In genomic region chr2:166523156-166523890, GRCm38 (mm10) we compare ENCODE assay signal across 13 mouse cellular contexts.
A peak's percentile ranks its signal among the peaks of the same experiment; 100 is the strongest.
DNase-seq lines count a peak whose midpoint lies in the region; ATAC-seq and TF ChIP-seq lines count a peak whose summit lies in the region.
"Had no signal": no experiment of that assay in that cellular context is flagged by ENCODE, and none has a peak within 500 bp of the region (broad histone marks: within the 10 kb centered on the region; RNA-seq: fewer than 3 reads in every experiment).

No protein-coding gene starts in this region.

- peak overlapping the region; percentile 16; the same call in 1 of the 2 replicates for H3K4me2 ChIP-seq in heart, embryonic 12.5 days
- H3K4me2 ChIP-seq in lung, embryonic 14.5 days: no peak overlapping the region
- no peak overlapping the region for H3K4me2 ChIP-seq in embryonic facial prominence, embryonic 14.5 days (ENCODE audit: low read depth, low read length)
- H3K4me2 ChIP-seq in stomach, embryonic 16.5 days (ENCODE audit: low read depth, low read length): no peak overlapping the region
- H3K4me2 ChIP-seq: neural tube, embryonic 12.5 days had no signal

- no peak for DNase-seq in heart, adult 9 months (ENCODE audit: low spot score in 2 of 2)
- no peak for DNase-seq in lung, embryonic 14.5 days
- no peak for DNase-seq in lung, postnatal 36 days
- DNase-seq in embryonic facial prominence, embryonic 14.5 days (ENCODE audit: low spot score): no peak
- DNase-seq in B cell, adult 2 months: no peak
- DNase-seq: gastrocnemius, adult 2 months; lung, postnatal 10 days had no signal

- 78% methylated on average over 10 of the region's 10 CpGs for WGBS in heart, embryonic 12.5 days
- WGBS in lung, embryonic 14.5 days: 65% methylated on average over 10 of the region's 10 CpGs
- 69% methylated on average over 10 of the region's 10 CpGs for WGBS in embryonic facial prominence, embryonic 14.5 days
- WGBS in stomach, embryonic 16.5 days: 68% methylated on average over 10 of the region's 10 CpGs

- H3K9ac ChIP-seq in heart, embryonic 12.5 days: 0 out of 2 replicates have a peak overlapping the region, but pooled peaks have one; percentile 15
- H3K9ac ChIP-seq in lung, embryonic 14.5 days: no peak overlapping the region
- H3K9ac ChIP-seq in embryonic facial prominence, embryonic 14.5 days (ENCODE audit: low read depth, low read length): peak overlapping the region; percentile 19; the same call in 1 of the 2 replicates
- H3K9ac ChIP-seq in stomach, embryonic 16.5 days (ENCODE audit: low read length): peak overlapping the region; percentile 39; the same call in 1 of the 2 replicates
- H3K9ac ChIP-seq: neural tube, embryonic 12.5 days had no signal

- no peaks in the 10 kb centered on the region for H3K36me3 ChIP-seq in heart, embryonic 12.5 days
- no peaks in the 10 kb centered on the region for H3K36me3 ChIP-seq in lung, embryonic 14.5 days (ENCODE audit: insufficient read depth)
- H3K36me3 ChIP-seq in embryonic facial prominence, embryonic 14.5 days (ENCODE audit: control insufficient read depth, insufficient read depth, low read length): no peaks in the 10 kb centered on the region
- H3K36me3 ChIP-seq in stomach, embryonic 16.5 days (ENCODE audit: control insufficient read depth, insufficient read depth, low read length): no peaks in the 10 kb centered on the region
- H3K36me3 ChIP-seq: neural tube, embryonic 12.5 days had no signal

- ATAC-seq in heart, embryonic 12.5 days (ENCODE audit: insufficient number of reproducible peaks, low FRiP score): no peak
- ATAC-seq in lung, embryonic 14.5 days (ENCODE audit: insufficient read depth): no peak
- no peak for ATAC-seq in embryonic facial prominence, embryonic 14.5 days (ENCODE audit: low read depth)
- ATAC-seq in stomach, embryonic 16.5 days (ENCODE audit: insufficient read depth, low FRiP score): no peak
- ATAC-seq: activated CD4-positive, CD25-positive, alpha-beta regulatory T cell, adult 4 months; forebrain, embryonic 16.5 days had no signal

- no peaks in the 10 kb centered on the region for H3K27me3 ChIP-seq in heart, embryonic 12.5 days (replicated peaks)
- H3K27me3 ChIP-seq in lung, embryonic 14.5 days (ENCODE audit: insufficient read depth, low read length): no peaks in the 10 kb centered on the region
- no peaks in the 10 kb centered on the region for H3K27me3 ChIP-seq in embryonic facial prominence, embryonic 14.5 days (replicated peaks; ENCODE audit: control insufficient read depth, insufficient read depth, low read length)
- H3K27me3 ChIP-seq in stomach, embryonic 16.5 days (ENCODE audit: control insufficient read depth, insufficient read depth, low read length): no peaks in the 10 kb centered on the region

- no peak for TF ChIP-seq CTCF in lung, embryonic 14.5 days (IDR thresholded peaks at IDR 0.05; ENCODE audit: low read depth)

- peak overlapping the region; percentile 95 for H3K27ac ChIP-seq in heart, embryonic 12.5 days (ENCODE audit: poor library complexity, severe bottlenecking)
- H3K27ac ChIP-seq in lung, embryonic 14.5 days (ENCODE audit: low read depth): peak overlapping the region; percentile 69; the same call in 1 of the 2 replicates
- no peak overlapping the region; the same call in 1 of the 2 replicates for H3K27ac ChIP-seq in embryonic facial prominence, embryonic 14.5 days (replicated peaks; ENCODE audit: low read depth, low read length)
- peak overlapping the region; percentile 80 for H3K27ac ChIP-seq in stomach, embryonic 16.5 days (ENCODE audit: low read length)
- H3K27ac ChIP-seq: gastrocnemius, adult 2 months; left cerebral cortex, adult 2 months; neural tube, embryonic 12.5 days had no signal

- peaks cover 44% of the 10 kb centered on the region for H3K4me1 ChIP-seq in heart, embryonic 12.5 days (replicated peaks)
- H3K4me1 ChIP-seq in lung, embryonic 14.5 days (ENCODE audit: insufficient read depth): peaks cover 6% of the 10 kb centered on the region; the same call in 1 of the 2 replicates
- H3K4me1 ChIP-seq in embryonic facial prominence, embryonic 14.5 days (ENCODE audit: control insufficient read depth, insufficient read depth, low read length): peaks cover 13% of the 10 kb centered on the region
- H3K4me1 ChIP-seq in stomach, embryonic 16.5 days (ENCODE audit: control insufficient read depth, insufficient read depth, low read length): peaks cover 29% of the 10 kb centered on the region

- H3K9me3 ChIP-seq in heart, embryonic 12.5 days (replicated peaks): no peaks in the 10 kb centered on the region
- no peaks in the 10 kb centered on the region for H3K9me3 ChIP-seq in lung, embryonic 14.5 days (ENCODE audit: low read depth, low read length)
- no peaks in the 10 kb centered on the region for H3K9me3 ChIP-seq in embryonic facial prominence, embryonic 14.5 days (ENCODE audit: control insufficient read depth, low read length)
- H3K9me3 ChIP-seq in stomach, embryonic 16.5 days (replicated peaks; ENCODE audit: control insufficient read depth, low read length): no peaks in the 10 kb centered on the region
- H3K9me3 ChIP-seq: neural tube, embryonic 12.5 days had no signal

- no peak overlapping the region for H3K4me3 ChIP-seq in heart, embryonic 12.5 days
- no peak overlapping the region for H3K4me3 ChIP-seq in lung, embryonic 14.5 days (ENCODE audit: low read depth, low read length)
- H3K4me3 ChIP-seq in embryonic facial prominence, embryonic 14.5 days (ENCODE audit: low read depth, low read length): no peak overlapping the region
- no peak overlapping the region for H3K4me3 ChIP-seq in stomach, embryonic 16.5 days (replicated peaks; ENCODE audit: low read length)
- H3K4me3 ChIP-seq: gastrocnemius, adult 2 months; left cerebral cortex, adult 2 months; neural tube, embryonic 12.5 days had no signal
